Mouse (Mus musculus): ENCODE data around the gene 2410004P03Rik. TPM values are rescaled to one million over a fixed set of nuclear protein-coding genes. Genes with fewer than 3 reads are reported as not detected.

Gene 2410004P03Rik
- polyA plus RNA-seq, 1 experiment: 2.8 TPM

GRCm38 (mm10) chr12:16992355-16992754 is 19.2 kb downstream of the 2410004P03Rik start:
- TF ChIP-seq CTCF (IDR thresholded peaks at IDR 0.05; ENCODE audit: borderline replicate concordance, extremely low read depth, insufficient read depth, insufficient read length) (no peak), POLR2A (IDR thresholded peaks at IDR 0.05; ENCODE audit: borderline replicate concordance, extremely low read depth, insufficient read depth, insufficient read length, poor library complexity, severe bottlenecking) (no peak)
- no peak for DNase-seq (ENCODE audit: low read depth)

DNA sequence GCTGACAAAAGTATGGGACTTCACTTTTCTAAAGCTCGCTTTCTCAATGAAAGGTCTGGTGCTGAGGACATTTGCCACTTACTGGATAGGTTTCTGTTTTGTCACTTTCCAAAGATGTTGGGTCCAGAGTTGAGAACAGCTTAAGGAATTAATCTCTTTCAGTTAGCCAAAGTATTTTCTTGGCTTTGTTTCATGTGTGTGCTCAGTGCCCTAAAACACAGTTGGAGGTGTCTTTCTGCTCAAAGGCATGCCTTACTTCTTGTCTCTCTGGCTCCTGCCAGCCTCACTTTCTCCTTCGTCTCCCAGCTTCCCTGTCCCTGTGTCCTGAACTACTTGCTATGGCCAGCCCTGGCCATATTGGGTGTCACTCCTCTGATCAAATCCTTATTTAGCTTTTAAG is 20.2 kb downstream of the 2410004P03Rik start:
- TF ChIP-seq CTCF (IDR thresholded peaks at IDR 0.05; ENCODE audit: borderline replicate concordance, extremely low read depth, insufficient read depth, insufficient read length) (no peak), POLR2A (IDR thresholded peaks at IDR 0.05; ENCODE audit: borderline replicate concordance, extremely low read depth, insufficient read depth, insufficient read length, poor library complexity, severe bottlenecking) (no peak)
- DNase-seq (ENCODE audit: low read depth): no peak

DNA sequence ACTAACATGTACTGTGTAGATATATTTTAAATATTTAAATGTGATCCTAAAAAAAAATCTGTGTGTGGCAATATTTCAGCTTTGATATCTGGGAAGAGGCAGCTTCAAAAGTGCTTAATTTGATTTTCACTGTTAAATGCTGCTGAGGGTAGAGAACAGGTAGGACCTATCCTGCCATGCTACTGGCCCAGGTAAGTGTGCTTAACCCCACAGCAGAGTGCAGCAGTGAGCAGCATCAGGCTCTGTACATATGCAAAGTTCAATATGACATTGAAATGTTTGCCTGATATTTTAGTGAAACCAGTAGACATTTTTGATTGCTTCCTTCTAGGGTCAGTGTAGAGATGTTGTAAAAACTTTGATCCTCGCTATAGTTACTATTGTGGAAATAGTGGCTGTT is 25.7 kb downstream of the 2410004P03Rik start:
- TF ChIP-seq POLR2A (IDR thresholded peaks at IDR 0.05; ENCODE audit: borderline replicate concordance, extremely low read depth, insufficient read depth, insufficient read length, poor library complexity, severe bottlenecking): no peak
- TF ChIP-seq CTCF (IDR thresholded peaks at IDR 0.05; ENCODE audit: borderline replicate concordance, extremely low read depth, insufficient read depth, insufficient read length): 0 out of 2 replicates have a peak, but pooled peaks have one; percentile 6
- DNase-seq (ENCODE audit: low read depth): no peak

- no peak for TF ChIP-seq CTCF (IDR thresholded peaks at IDR 0.05; ENCODE audit: borderline replicate concordance, extremely low read depth, insufficient read depth, insufficient read length)
- no peak for TF ChIP-seq POLR2A (IDR thresholded peaks at IDR 0.05; ENCODE audit: borderline replicate concordance, extremely low read depth, insufficient read depth, insufficient read length, poor library complexity, severe bottlenecking)
Measured at GRCm38 (mm10) chr12:16977120-16977519, 34.4 kb downstream of the 2410004P03Rik start.

GRCm38 (mm10) chr12:16966811-16967210 is 44.7 kb downstream of the 2410004P03Rik start:
- no peak for TF ChIP-seq CTCF (IDR thresholded peaks at IDR 0.05; ENCODE audit: borderline replicate concordance, extremely low read depth, insufficient read depth, insufficient read length)
- no peak for TF ChIP-seq POLR2A (IDR thresholded peaks at IDR 0.05; ENCODE audit: borderline replicate concordance, extremely low read depth, insufficient read depth, insufficient read length, poor library complexity, severe bottlenecking)
- no peak for DNase-seq (ENCODE audit: low read depth)

More at GRCm38 (mm10) chr12:16977120-16977519, 34.4 kb downstream of the 2410004P03Rik start:
- no peak for DNase-seq (ENCODE audit: low read depth)

DNA sequence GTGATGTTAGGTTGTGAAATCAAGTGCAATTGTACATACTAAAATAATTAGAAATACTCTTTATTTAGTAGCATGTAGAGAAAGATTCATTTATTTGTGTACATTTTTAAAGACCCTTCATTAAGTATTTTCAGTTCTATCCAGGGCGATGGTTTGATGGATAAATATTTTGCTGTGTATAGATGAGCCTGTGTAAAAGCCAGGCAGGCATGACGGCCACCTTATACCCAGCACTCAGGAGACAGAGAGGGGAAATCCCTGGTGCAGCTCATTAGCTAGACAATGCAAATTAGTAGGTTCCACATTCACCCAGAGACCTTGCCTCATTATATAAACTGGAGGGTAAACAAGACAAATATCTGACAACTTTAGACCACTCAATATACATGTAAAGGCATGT is 48.2 kb downstream of the 2410004P03Rik start:
- DNase-seq (ENCODE audit: low read depth): no peak
- TF ChIP-seq POLR2A (IDR thresholded peaks at IDR 0.05; ENCODE audit: borderline replicate concordance, extremely low read depth, insufficient read depth, insufficient read length, poor library complexity, severe bottlenecking) (no peak), CTCF (IDR thresholded peaks at IDR 0.05; ENCODE audit: borderline replicate concordance, extremely low read depth, insufficient read depth, insufficient read length) (no peak)

DNA sequence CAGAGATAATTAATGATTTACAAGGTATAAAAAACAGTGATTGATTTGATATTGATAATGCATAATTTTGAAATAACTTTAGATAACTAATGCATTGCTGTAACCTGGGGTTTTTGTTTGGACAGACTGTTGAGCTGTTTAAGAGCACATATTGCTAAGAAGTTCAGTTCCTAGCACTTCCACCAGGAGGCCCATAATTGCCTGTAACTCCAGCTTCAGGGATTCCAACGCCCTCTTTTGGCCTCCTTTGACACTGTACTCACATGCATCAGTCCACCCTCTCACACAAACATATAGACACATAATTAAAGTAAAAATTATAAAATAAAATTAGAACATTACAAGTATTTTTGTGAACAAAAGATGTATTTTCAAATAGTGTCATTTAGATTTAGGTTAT is 52.7 kb downstream of the 2410004P03Rik start:
- TF ChIP-seq POLR2A (IDR thresholded peaks at IDR 0.05; ENCODE audit: borderline replicate concordance, extremely low read depth, insufficient read depth, insufficient read length, poor library complexity, severe bottlenecking) (no peak), CTCF (IDR thresholded peaks at IDR 0.05; ENCODE audit: borderline replicate concordance, extremely low read depth, insufficient read depth, insufficient read length) (peak; percentile 46; the same call in 1 of the 2 replicates)
- peak; percentile 19 for DNase-seq (ENCODE audit: low read depth)

Other genes starting within 250 kb of the 2410004P03Rik start
- gene Greb1, start 210.8 kb downstream of the 2410004P03Rik start, polyA plus RNA-seq (2012; rRNA removed): 2.5 and 4.8 TPM in 2 replicates
- 40.6 and 45.3 TPM in 2 replicates for gene E2f6, start 200.8 kb downstream of the 2410004P03Rik start, polyA plus RNA-seq (2012; rRNA removed)
- gene Rock2, start 116.8 kb downstream of the 2410004P03Rik start, polyA plus RNA-seq (2012; rRNA removed): 15.4 and 21.8 TPM in 2 replicates
- gene Pqlc3, start 11.3 kb downstream of the 2410004P03Rik start, polyA plus RNA-seq (2012; rRNA removed): 1.1 and 1.2 TPM in 2 replicates
- 5.4 and 6.4 TPM in 2 replicates for gene Kcnf1, start 165.2 kb upstream of the 2410004P03Rik start, polyA plus RNA-seq (2012; rRNA removed)